Mouse (Mus musculus) CD8-positive naive resting alpha-beta T cell, adult 2 months (primary cell): ENCODE results near the gene Bod1.

Experiments
- DNase-seq, 2 experiments: peaks; one replicate each; pipeline ENCODE4 v3.0.0; 2022; ENCODE audit warnings: low read depth in 2 of 2, low spot score in 2 of 2

The Bod1 gene

DNA sequence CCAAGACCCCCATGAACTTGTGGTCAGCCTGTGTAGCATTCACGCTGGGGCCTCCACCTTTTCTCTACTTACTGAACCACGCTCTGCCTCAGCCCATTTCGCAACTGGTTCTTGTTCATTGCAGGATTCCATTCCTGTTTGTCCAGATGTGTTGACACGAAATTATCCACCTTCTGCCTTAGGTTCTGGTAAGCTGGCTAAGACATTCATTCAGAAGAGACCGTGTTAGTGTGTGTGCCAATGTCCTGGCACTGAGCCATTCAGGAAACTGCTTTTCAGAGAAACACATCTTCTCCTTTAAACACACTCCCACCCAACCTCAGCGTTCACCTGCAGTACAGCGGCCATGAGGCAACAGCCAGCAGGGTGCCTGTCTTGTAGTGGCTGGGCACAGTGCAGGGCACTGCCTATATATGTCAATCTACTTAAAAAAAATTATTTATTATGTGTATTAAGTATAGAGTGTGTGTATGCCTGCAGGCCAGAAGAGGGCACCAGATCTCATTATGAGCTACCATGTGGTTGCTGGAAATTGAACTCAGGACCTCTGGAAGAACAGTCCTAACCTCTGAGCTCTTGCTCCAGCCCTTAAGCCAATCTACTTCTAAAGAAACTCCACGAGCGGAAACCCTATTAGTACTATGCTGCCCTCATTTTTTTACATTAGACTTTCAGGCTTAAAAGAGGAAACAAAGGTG lies 2.4 kb downstream of the Bod1 start:
- DNase-seq, result no peak

- DNase-seq, result peak in 1 of 2 experiments; percentile 35
Observed at GRCm38 (mm10) chr11:31664186-31664585, 7.5 kb downstream of the Bod1 start.

- DNase-seq, result no peak
Observed at GRCm38 (mm10) chr11:31663501-31663900, 8.2 kb downstream of the Bod1 start.

DNA sequence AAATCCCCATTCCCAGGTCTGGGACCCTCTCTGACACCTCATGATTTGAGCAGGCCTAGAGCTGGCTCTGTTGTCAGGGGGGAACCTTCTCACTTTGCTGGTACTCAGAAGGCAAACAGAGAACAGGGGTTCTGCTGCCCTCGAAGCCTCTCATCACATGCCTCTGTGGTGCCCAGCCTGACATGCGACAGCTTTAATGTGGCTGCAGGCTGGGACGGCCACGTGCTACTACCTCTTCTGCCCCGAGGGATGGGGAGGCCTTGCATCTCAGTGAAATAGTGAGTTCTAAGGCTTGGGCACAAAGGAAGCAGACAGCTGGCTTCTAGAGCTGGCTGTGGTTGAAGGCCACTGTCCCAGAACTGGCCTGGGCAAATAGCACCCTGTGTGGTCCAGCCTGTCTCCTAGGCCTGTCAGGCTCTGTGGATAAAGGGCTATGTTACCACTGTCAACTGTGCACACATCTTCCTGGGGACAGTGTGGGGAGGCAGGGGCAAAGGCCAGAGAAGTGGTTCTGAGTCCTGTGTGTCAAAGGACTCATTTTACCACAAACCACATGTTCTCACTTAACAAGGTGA lies 8.7 kb downstream of the Bod1 start:
- DNase-seq, result no peak

DNA sequence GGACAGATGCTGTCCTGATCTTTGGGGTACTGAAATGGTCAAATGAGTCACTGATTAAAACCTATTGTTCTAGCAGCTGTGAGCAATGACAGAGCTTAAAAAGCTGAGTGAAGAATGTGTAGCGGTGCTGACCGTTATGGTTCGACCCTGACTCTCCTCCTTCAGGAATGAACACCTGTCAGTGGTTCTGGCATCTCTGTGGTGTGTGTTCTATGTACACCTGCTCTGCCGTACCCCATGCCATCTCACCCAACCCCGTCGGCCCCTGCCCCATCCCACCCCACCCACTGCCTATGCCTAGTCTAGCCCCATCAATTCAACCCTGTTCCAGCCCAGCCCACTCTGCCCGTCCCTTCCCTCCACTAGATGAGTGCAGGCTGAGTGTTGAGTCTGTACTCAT lies 9.5 kb downstream of the Bod1 start:
- no peak for DNase-seq

DNA sequence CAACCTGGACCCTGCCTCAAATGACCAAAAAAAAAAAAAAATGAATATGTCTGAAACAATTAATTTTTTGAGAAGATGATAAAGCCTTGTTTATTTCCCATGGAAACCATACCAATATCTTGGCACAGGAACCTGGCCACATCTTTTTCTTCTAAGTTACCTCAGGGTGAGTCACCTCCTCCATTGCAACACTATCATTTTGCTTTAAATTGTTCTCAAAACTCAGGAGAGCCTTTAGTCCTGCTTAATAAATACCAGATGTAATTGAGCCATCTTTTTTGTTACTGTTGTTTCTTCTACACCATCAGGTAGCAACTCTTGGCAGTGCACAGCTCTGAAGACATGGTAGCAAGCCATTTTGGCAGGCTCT lies 13.9 kb downstream of the Bod1 start:
- DNase-seq, result no peak

- no peak for DNase-seq
Observed at GRCm38 (mm10) chr11:31657168-31657805, 14.4 kb downstream of the Bod1 start.

- DNase-seq, result no peak
Observed at GRCm38 (mm10) chr11:31649507-31649906, 22.2 kb downstream of the Bod1 start.

- DNase-seq, result no peak
Observed at GRCm38 (mm10) chr11:31647268-31647667, 24.4 kb downstream of the Bod1 start.

DNA sequence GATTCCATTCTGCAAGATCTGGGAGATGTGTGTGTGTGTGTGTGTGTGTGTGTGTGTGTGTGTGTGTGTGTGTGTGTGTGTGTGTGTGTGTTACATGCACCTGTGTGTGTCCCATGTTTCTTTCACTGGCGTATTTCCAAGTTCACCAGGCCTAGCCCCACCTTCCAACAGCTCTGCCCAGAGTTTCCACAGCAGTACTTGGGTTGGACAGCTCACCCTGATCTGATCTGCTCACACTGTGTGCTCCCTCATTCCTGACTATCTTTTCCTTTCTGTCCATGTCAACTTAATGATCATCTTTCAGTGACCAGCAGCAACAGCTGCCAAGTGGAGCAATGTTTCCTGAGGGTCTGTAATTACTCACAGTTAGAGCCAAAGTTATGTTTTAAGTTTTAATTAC lies 25.1 kb downstream of the Bod1 start:
- no peak for DNase-seq

DNA sequence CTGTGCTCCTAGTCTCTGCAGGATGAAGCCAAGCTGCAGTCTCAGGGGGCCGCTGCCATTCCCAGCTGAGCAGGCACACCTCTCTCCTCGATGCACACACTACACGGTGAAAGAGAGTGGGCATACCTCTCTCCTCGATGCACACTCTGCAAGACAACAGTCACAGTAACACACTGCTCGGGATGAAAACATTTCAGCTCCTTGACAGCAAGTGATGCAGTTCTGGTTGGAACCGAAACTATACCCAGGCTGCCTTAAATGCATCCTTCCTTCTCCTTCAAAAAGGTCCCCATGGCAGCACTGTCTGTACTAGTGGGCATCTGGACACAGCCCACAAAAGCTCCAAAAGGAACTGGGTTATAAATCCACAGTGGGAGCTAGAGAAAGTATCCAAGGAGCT lies 28.6 kb downstream of the Bod1 start:
- no peak for DNase-seq

GRCm38 (mm10) chr11:31641066-31641810 lies 30.4 kb downstream of the Bod1 start:
- no peak for DNase-seq

DNA sequence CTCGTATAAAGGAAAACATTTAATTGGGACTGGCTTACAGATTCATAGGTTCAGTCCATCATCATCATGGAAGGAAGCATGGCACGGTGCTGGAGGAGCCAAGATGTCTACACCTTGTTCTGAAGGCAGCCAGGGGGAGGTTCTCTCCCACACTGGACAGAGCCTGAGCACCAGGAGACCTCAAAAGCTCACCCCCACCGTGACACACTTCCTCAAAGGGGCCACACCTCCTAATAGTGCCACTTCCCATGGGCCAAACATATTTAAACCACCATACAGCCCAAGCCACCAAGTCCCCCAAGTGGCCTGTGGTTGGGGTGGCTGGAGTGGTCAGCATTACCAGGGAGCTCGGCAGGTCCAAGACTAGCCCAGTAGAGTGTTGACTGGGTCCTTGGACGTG lies 31.5 kb downstream of the Bod1 start:
- no peak for DNase-seq

DNA sequence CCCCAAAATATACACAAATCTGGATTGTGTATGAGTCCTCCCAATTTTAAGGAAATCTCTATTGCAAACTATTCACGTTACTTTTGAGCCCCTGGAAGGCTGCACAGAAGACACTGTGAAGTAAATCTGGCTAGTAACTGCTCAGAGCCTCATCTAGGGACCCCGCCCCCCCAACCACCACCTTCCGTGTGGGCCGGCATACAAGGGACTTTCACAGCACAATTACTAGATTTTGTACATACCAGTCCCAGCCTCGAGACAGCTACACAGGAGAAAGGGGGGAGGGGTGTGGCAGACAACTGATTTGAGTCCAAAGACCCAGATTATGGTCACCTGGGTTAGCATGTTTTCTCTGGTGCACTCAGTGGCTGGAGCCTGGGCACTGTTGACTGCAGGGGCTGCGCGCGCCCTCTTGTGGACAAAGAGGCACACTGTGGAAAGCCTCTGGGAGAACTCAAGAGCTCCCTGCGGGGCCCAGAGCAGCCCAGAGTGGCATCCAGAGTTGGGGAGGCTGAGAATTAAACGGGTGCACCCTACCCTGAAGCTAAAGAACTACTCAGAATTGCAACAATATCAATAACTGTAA lies 33.8 kb downstream of the Bod1 start:
- peak in 1 of 2 experiments; percentile 18 for DNase-seq

DNA sequence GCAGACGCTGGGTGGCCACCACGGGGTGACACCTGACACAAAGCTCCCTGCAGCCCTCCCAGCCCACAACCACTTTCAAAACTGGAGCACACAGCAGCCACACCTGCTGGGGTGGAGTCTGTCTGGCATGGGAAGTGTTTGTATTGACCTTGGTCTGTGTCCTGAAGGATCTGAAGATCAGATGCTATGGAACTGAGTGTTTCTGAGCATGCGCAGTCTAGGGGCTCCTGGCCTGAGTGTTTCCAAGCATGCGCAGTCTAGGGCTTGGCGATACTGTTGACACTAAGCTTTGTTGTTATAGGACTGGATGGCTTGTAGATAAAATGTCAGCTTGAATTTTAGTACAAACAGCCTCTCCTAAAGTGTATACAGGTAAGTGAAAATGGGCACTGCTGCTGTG lies 43.0 kb downstream of the Bod1 start:
- DNase-seq, result no peak

- no peak for DNase-seq
Observed at GRCm38 (mm10) chr11:31620796-31621195, 50.9 kb downstream of the Bod1 start.

- no peak for DNase-seq
Observed at GRCm38 (mm10) chr11:31617797-31618196, 53.9 kb downstream of the Bod1 start.

DNA sequence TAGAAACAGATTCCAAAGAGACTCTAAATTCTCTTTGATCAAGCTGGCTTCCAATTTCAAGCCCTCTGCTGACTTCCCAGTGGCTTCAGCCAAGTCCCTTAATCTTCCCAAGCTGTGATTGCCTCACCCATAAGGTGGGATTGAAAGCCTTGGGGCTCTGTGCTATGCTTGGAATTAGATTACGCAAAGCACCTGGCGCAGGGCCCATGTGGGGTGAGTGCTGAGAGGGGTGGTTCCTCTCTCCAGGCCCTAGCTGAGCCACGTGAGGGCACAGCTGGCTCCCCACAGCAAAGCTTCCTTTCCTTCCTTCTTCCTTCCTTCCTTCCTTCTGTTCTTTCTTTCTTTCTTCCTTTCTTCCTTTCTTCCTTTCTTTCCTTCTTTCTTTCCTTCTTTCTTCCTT lies 54.4 kb downstream of the Bod1 start:
- DNase-seq, result no peak

- no peak for DNase-seq
Observed at GRCm38 (mm10) chr11:31616722-31617121, 55.0 kb downstream of the Bod1 start.
